Mouse (Mus musculus): ENCODE measurements around the gene Krtap24-1.

Krtap24-1 gene

GRCm38 (mm10) chr16:88611922-88612321 is at the start of gene Krtap24-1:
TSS of gene Krtap24-1 (minus strand) at chr16:88612279.
- no peak for DNase-seq

DNA sequence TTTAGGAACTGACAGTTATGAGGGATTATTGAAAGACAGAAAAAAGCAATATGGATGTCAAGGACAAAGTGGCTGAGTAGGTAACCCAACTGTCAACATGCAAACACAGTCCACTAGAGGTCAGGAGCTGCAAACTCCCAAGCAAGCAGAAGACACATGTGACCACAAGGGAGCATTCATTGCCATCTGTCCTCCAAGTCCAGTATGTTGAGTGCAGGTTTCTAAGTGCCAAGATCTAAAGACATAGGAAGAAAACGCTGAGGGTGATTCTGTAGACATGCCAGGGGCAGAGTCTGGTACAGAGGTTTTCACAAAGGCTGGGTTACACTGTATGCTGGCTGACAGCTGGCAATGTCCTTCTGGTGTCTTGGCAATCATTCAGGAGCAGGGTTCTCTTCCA is 45.3 kb upstream of the Krtap24-1 start:
- no peak for DNase-seq

DNA sequence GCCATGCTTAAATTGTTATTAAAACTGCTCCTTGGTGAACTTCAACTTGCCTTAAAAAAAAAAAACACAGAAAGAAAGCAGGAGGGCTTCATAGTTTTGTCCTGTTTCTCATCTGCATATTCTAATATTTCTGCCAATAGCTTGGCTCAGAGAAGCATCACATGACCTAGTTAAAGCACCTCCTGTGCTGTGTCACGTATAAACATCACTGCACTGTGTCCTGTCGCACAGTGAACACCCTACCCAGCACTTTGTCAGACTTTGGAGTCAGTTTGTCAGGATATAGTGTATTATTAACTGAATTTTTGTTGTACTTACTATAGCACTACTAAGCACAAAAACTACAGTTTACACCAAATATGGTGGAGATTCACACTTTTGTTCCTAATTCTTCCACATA is 39.9 kb upstream of the Krtap24-1 start:
- no peak for DNase-seq

GRCm38 (mm10) chr16:88651082-88651481 is 39.0 kb upstream of the Krtap24-1 start:
- DNase-seq = no peak

GRCm38 (mm10) chr16:88647358-88647846 is 35.3 kb upstream of the Krtap24-1 start, which contains the start of gene Krtap26-1:
TSS of gene Krtap26-1 (minus strand) at chr16:88647796.
- DNase-seq = no peak

- DNase-seq = no peak
Measured at GRCm38 (mm10) chr16:88646366-88647111, 34.5 kb upstream of the Krtap24-1 start.

DNA sequence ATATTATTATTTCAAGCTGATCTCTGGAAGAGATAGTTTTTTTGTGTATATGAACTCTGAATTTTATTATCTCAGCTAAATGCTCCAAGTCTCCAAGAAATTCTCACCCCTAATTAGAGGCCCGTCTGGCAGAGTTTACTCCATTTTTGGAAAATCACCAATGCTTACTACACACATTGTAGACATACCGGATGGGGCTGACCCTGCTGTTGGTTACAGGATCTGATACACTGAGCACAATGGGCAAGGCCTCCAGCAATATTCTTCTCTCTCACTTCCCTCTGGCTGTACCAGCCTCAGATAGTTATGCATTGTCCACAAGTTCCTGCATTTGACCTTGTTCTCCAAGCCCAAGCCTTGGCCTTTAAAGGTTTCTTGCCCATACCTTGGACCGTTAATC is 28.0 kb upstream of the Krtap24-1 start:
- no peak for DNase-seq

DNA sequence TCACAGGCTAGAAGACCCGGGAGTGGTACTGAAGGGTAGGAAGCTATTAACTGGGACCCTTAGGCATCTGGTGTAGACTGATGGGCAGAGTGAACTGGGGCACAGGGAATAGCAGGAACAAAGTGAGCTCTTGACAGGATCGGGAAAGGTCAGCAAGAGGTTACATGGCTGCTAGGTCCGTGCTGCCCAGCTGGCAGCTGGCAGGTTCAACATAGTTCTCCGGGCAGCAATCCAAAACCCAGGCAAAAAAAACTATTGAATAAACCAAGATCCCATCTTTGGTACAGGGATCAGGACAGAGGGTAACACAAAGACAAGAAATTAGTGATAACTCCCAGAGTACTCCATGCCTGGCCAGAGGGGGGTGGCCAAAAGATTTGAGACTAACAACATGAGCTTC is 23.1 kb upstream of the Krtap24-1 start:
- no peak for DNase-seq

- no peak for DNase-seq
Measured at GRCm38 (mm10) chr16:88631474-88631873, 19.4 kb upstream of the Krtap24-1 start.

GRCm38 (mm10) chr16:88627566-88627965 is 15.5 kb upstream of the Krtap24-1 start, which contains the start of gene 2310079G19Rik:
TSS of gene 2310079G19Rik (minus strand) at chr16:88627666.
- no peak for DNase-seq

- DNase-seq = no peak
Measured at GRCm38 (mm10) chr16:88612712-88613111, 633 bp upstream of the Krtap24-1 start.

GRCm38 (mm10) chr16:88604570-88604969 is 7.5 kb downstream of the Krtap24-1 start:
- no peak for DNase-seq

DNA sequence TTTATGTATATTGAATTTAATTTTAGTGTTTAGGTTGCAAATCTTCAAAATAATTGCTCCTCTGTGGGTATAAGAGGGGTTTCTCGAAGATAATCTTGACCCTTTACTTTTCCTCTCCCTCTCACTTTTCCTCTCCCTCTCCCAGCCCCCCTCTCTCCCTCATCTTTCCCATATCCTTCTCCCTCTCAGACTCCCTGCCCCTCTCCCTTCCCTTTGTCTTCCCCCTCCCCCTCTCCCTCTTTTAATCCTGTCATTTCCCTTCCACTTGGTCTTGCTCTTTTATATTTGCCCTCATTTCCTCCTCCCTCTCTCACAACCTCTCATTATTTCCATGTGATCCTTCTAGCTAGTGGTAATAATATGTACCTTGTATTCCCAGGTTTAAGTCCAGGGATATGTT is 9.6 kb downstream of the Krtap24-1 start:
- no peak for DNase-seq

DNA sequence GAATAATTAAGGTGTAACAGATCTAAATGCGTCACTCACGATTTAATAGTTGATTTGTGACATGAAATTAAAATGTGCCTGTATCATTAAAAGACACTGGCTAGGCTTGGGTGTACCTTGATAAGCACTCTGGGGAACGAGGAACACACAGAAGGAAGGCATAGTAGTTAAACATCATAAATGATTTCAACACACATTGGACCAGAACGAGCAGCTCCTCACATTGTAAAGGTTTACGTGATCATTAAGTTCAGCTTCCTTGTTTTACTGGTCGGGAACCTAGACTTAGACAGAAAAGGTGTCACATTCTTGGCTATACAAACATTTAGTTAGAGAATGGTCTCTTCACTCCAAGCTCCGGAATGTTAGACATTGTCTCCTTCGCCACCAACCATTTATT is 11.8 kb downstream of the Krtap24-1 start:
- no peak for DNase-seq

DNA sequence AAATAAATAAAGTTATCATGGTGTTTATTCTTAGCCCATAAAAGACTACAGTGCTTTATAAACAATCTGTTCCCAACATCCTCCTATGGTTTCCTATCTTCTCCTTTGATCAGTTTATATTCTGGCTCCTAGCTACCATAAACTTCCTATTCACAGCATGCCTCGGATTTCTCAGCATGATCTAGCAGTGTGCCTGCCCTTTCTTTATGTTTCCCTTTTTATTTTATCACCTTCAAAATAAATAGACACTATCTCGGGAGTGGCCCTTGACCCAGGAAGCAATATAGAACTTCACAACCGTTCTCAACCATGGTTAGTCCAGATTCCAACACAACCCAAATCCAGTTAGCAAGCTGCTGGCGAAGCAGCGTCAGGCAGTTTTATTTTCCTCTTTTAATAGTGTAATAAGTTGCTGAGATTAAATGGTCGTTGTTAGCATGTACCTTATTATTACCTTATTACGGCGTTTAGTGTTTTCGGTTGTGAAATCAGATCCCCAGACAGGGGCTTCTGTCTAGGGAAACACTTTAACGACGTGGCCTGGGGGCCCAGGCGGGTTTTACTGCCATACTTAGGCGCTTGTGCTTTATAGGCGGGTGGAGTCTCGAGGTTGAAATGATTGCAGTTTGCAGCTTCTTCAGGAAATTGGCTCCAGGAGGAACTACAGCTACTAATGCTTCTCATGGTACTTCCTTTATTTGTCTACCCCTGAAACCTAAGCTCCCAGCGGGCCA is 12.4 kb downstream of the Krtap24-1 start:
- no peak for DNase-seq

DNA sequence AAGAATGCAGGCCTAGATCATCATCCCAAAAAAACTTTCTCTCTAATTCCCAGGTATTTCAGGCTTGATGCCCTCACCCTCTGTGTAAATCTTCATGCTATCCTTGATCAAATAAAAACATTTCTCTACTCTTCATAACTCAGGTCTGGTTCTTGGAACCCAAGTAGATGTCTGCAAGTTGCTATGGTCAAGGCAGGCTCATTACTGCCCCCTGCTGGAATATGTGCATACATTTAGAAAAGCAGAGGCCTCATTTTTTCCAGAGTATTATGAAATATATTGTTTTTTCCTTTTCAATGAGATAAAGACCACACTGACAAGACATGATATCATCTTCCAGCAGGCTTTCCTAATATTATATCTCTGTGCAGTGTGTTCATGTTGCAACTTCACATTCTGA is 19.3 kb downstream of the Krtap24-1 start:
- DNase-seq = no peak

GRCm38 (mm10) chr16:88583338-88583737 is 28.7 kb downstream of the Krtap24-1 start:
- no peak for DNase-seq

DNA sequence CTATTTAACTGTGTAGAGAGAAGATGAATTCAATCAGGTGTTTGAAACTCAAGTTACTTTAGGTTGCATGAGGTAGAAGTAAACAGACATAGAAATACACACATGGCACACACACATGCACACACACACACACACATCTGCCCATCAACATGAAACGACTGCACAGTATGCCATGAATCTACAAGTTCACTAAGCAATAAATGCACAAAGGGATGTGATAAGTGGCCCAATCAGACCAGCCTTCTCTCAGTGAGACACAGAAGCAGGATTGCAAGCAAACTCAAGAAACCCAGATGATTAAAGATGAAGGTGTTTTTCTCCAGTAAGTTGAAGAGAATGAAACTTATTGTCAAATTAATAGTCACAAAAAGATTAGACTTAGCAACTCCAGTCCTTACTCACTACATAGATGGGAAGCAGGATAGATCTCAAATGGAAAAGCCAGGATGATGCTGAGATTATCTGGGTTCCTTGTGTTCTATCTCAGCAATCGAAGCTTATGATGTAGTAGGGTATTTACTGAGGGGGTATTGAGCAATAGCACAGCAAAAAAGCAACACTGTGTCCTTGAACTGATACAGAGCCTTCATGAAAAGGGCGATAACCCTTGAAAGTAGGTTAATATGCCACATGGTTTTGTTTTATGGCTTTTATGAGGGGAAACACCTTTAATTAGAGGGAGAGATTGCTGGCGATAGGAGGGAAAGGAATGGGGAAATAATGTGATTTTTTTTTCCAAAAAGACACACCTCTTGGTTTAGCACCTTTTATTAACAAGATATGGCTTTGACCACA is 36.0 kb downstream of the Krtap24-1 start:
- no peak for DNase-seq

- no peak for DNase-seq
Measured at GRCm38 (mm10) chr16:88572904-88573404, 39.1 kb downstream of the Krtap24-1 start.

DNA sequence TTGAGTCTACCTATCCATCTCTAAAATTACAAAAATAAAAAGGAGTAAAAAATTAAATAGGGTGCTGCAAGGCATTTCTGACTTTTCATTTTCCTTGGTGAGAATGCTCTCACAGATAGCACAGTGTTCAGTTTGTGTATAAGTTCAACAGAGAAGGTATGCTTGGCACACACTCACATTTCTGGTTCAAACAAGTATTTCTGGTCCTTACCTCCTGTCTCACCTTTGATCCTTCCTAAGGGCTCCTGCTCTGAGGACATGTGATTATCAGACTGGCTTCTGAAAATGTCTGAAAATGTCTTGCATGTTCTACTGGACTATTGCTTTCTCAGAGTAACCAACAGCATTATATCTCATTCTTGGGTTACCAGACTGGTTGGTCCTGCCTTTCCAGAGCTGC is 41.9 kb downstream of the Krtap24-1 start:
- no peak for DNase-seq

DNA sequence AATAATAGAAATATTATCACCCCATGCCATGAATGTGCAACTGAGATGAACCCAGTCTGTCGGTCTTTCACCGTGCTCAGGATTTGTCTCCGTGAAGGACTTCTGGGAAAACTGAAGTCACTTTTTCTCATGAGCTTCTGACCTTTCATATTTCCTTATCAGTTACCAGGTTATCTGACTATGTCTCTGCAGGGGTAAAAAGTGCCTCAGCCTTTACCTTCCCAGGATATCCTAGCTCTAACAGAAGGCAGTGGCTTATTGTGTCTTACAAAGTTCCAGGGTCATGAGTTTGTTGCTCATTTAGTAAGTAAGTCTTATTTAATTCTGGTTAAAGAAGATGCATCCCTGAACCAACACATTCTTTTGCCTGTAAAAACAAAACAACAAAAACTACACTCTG is 42.3 kb downstream of the Krtap24-1 start:
- no peak for DNase-seq

DNA sequence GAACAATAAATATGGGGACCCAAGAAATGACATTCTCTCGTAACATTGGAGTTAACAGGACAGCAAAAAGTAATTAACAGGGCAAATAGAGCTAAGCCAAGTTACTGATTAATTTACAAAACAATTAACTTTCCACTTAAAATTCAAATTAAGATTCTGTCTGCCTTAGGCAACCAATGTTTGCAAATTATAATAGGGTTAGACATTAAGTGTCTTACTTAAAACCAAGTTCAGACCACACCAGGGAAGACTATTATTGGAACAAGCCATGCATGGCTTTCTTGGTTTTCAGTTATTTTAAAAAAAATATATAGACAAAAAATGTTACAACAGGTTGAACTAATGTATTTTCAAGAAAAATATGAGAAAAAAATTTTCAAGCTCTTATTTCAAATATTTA is 43.0 kb downstream of the Krtap24-1 start:
- no peak for DNase-seq

All from right cerebral cortex, adult 18-20 months (tissue).